ENCODE assay signal across 29 mouse cellular contexts in genomic region chr1:165994279-165994678, GRCm38 (mm10). TPM values are rescaled to one million over a fixed set of nuclear protein-coding genes. Genes with fewer than 3 reads are reported as not detected.
DNase-seq lines count a peak whose midpoint lies in the region; ATAC-seq lines count a peak whose summit lies in the region.
"Had no signal": no experiment of that assay in that cellular context is flagged by ENCODE, and none has a peak within 500 bp of the region (broad histone marks: within the 10 kb centered on the region; RNA-seq: fewer than 3 reads in every experiment).

No protein-coding gene starts in this region.

- peaks cover 2 to 49% of the 10 kb centered on the region in 2 experiments; a peak in 3 of 4 replicates for H3K4me1 ChIP-seq in heart, embryonic 14.5 days (ENCODE audit: control insufficient read depth in 2 of 2, insufficient read depth in 2 of 2, low read length in 2 of 2)
- H3K4me1 ChIP-seq in liver, embryonic 12.5 days = peaks cover 52% of the 10 kb centered on the region
- H3K4me1 ChIP-seq in liver, embryonic 13.5 days (replicated peaks) = peaks cover 52% of the 10 kb centered on the region
- no peaks in the 10 kb centered on the region for H3K4me1 ChIP-seq in intestine, embryonic 16.5 days (ENCODE audit: control insufficient read depth, insufficient read depth, low read length)
- H3K4me1 ChIP-seq: intestine, embryonic 15.5 days had no signal

- H3K4me3 ChIP-seq in heart, embryonic 14.5 days (ENCODE audit: control insufficient read depth in 1 of 2, insufficient read depth in 1 of 2, low read depth in 1 of 2, low read length in 2 of 2) = no peak overlapping the region
- no peak overlapping the region for H3K4me3 ChIP-seq in liver, embryonic 12.5 days
- H3K4me3 ChIP-seq in liver, embryonic 13.5 days (replicated peaks) = no peak overlapping the region
- H3K4me3 ChIP-seq in intestine, embryonic 16.5 days (ENCODE audit: low read length) = no peak overlapping the region
- H3K4me3 ChIP-seq: embryonic facial prominence, embryonic 12.5 days; hindbrain, embryonic 12.5 days; intestine, embryonic 15.5 days had no signal

- peak overlapping the region; percentile 16; the same call in 1 of the 2 replicates for H3K4me2 ChIP-seq in heart, embryonic 14.5 days (ENCODE audit: low read length)
- no peak overlapping the region for H3K4me2 ChIP-seq in liver, embryonic 12.5 days
- H3K4me2 ChIP-seq in liver, embryonic 13.5 days = no peak overlapping the region
- no peak overlapping the region for H3K4me2 ChIP-seq in intestine, embryonic 16.5 days (ENCODE audit: low read depth, low read length)
- H3K4me2 ChIP-seq: embryonic facial prominence, embryonic 12.5 days; hindbrain, embryonic 12.5 days; intestine, embryonic 15.5 days had no signal

- H3K27me3 ChIP-seq in heart, embryonic 14.5 days (ENCODE audit: control insufficient read depth, insufficient read depth, low read length) = no peaks in the 10 kb centered on the region
- H3K27me3 ChIP-seq in liver, embryonic 12.5 days (replicated peaks) = no peaks in the 10 kb centered on the region
- H3K27me3 ChIP-seq in liver, embryonic 13.5 days = no peaks in the 10 kb centered on the region
- H3K27me3 ChIP-seq in intestine, embryonic 16.5 days (replicated peaks; ENCODE audit: control insufficient read depth, insufficient read depth, low read length) = no peaks in the 10 kb centered on the region
- H3K27me3 ChIP-seq: embryonic facial prominence, embryonic 12.5 days; hindbrain, embryonic 12.5 days; intestine, embryonic 15.5 days had no signal

- H3K9me3 ChIP-seq in heart, embryonic 14.5 days (ENCODE audit: control insufficient read depth, low read length) = no peaks in the 10 kb centered on the region
- H3K9me3 ChIP-seq in liver, embryonic 12.5 days (replicated peaks) = no peaks in the 10 kb centered on the region
- H3K9me3 ChIP-seq in liver, embryonic 13.5 days (replicated peaks) = no peaks in the 10 kb centered on the region
- H3K9me3 ChIP-seq in intestine, embryonic 16.5 days (ENCODE audit: control insufficient read depth, low read length) = no peaks in the 10 kb centered on the region
- H3K9me3 ChIP-seq: embryonic facial prominence, embryonic 12.5 days; hindbrain, embryonic 12.5 days; intestine, embryonic 15.5 days had no signal

- H3K9ac ChIP-seq in heart, embryonic 14.5 days (ENCODE audit: low read length) = 0 out of 2 replicates have a peak overlapping the region, but pooled peaks have one; percentile 38
- H3K9ac ChIP-seq in liver, embryonic 12.5 days = no peak overlapping the region
- peak overlapping the region; percentile 17; the same call in 1 of the 2 replicates for H3K9ac ChIP-seq in liver, embryonic 13.5 days
- H3K9ac ChIP-seq in intestine, embryonic 16.5 days (ENCODE audit: low read depth, low read length) = no peak overlapping the region
- H3K9ac ChIP-seq: embryonic facial prominence, embryonic 12.5 days; hindbrain, embryonic 12.5 days; intestine, embryonic 15.5 days had no signal

- H3K27ac ChIP-seq in heart, embryonic 14.5 days (replicated peaks in 1 of 2; ENCODE audit: control insufficient read depth in 1 of 2, insufficient read depth in 1 of 2, low read depth in 2 of 2, low read length in 2 of 2) = peak overlapping the region in 1 of 2 experiments; percentile 41; a peak in 1 of 4 replicates
- no peak overlapping the region for H3K27ac ChIP-seq in liver, embryonic 12.5 days
- H3K27ac ChIP-seq in liver, embryonic 13.5 days = no peak overlapping the region
- H3K27ac ChIP-seq in intestine, embryonic 16.5 days (ENCODE audit: low read length) = no peak overlapping the region
- H3K27ac ChIP-seq: embryonic facial prominence, embryonic 12.5 days; hindbrain, embryonic 12.5 days; hindbrain, postnatal 0 days; intestine, embryonic 15.5 days had no signal

- ATAC-seq in heart, embryonic 14.5 days (ENCODE audit: insufficient number of reproducible peaks, insufficient read depth, low FRiP score, low read depth) = no peak
- 0 out of 2 replicates have a peak, but pooled peaks have one; percentile 27 for ATAC-seq in liver, embryonic 12.5 days
- ATAC-seq in liver, embryonic 13.5 days (ENCODE audit: low read depth) = peak; percentile 39
- no peak for ATAC-seq in intestine, embryonic 16.5 days
- ATAC-seq: forebrain, embryonic 14.5 days; hindbrain, postnatal 0 days; intestine, embryonic 15.5 days; lung, postnatal 0 days had no signal

- whole genome bisulfite sequencing in heart, embryonic 14.5 days = 50% methylated on average over 1 of the region's 1 CpGs
- WGBS in liver, embryonic 12.5 days (ENCODE audit: insufficient replicate concordance) = 0% methylated on average over 1 of the region's 1 CpGs
- 20% methylated on average over 1 of the region's 1 CpGs for WGBS in liver, embryonic 13.5 days (ENCODE audit: insufficient replicate concordance)
- WGBS in intestine, embryonic 16.5 days = 69% methylated on average over 1 of the region's 1 CpGs

- no peak for DNase-seq in heart, adult 18-20 months
- DNase-seq in liver = no peak
- no peak for DNase-seq in liver, embryonic 13.5 days
- no peak for DNase-seq in adrenal gland, postnatal 14 days
- DNase-seq: adrenal gland, postnatal 25 days; cerebellum, adult 11-12 months; cerebellum, adult 9-11 months; embryo, embryonic 11 days; gastrocnemius, postnatal 25 days; heart, postnatal 36 days; kidney, adult 9 months; kidney, postnatal 10 days; layer of hippocampus, postnatal 36 days; left cerebral cortex, postnatal 4 days; lung, adult 18-20 months; lung, postnatal 4 days; midbrain, embryonic 14.5 days; retina, postnatal 1 day; right cerebral cortex, postnatal 14 days; thymus, postnatal 14 days had no signal

- no peaks in the 10 kb centered on the region for H3K36me3 ChIP-seq in heart, embryonic 14.5 days (ENCODE audit: control insufficient read depth, insufficient read depth, low read length)
- 0 out of 2 replicates have a peak, but pooled peaks cover 2% of the 10 kb centered on the region for H3K36me3 ChIP-seq in liver, embryonic 12.5 days
- no peaks in the 10 kb centered on the region for H3K36me3 ChIP-seq in liver, embryonic 13.5 days
- H3K36me3 ChIP-seq in intestine, embryonic 16.5 days (ENCODE audit: control insufficient read depth, insufficient read depth, low read length) = no peaks in the 10 kb centered on the region
- H3K36me3 ChIP-seq: embryonic facial prominence, embryonic 12.5 days; hindbrain, embryonic 12.5 days; intestine, embryonic 15.5 days had no signal

RNA-seq across cellular contexts. Expression of gene Pou2f1, which starts 8.2 kb away (rescaled TPM):
- polyA plus RNA-seq in heart, embryonic 14.5 days (2014; fragmentation: Nextera tagmentation; extraction: Ambion mirVana) = 10.6 and 12.1 TPM in 2 replicates
- 10 to 100 TPM in 1 of 2 experiments, 1 to 10 TPM in 1; 6.0 to 11.4 TPM for total RNA-seq in heart, adult 18-20 months (2021)
- polyA plus RNA-seq in liver, embryonic 12.5 days (2016; fragmentation: Nextera tagmentation; extraction: Ambion mirVana) = 4.9 and 5.8 TPM in 2 replicates
- 4.3 and 5.5 TPM in 2 replicates for polyA plus RNA-seq in liver, embryonic 13.5 days (2015; fragmentation: Nextera tagmentation; extraction: Ambion mirVana)
- 15.0 and 18.8 TPM in 2 replicates for total RNA-seq in adrenal gland, postnatal 14 days (2021)
- polyA plus RNA-seq in intestine, embryonic 16.5 days (2015; fragmentation: Nextera tagmentation; extraction: Ambion mirVana) = 8.3 and 8.4 TPM in 2 replicates

Comparison
In these comparisons a context has a peak if more than half of its experiments do, and no peak if none do; other contexts are left out.
1. H3K9ac ChIP-seq: peak in heart, embryonic 14.5 days (single experiment) and liver, embryonic 13.5 days (single experiment); none in liver, embryonic 12.5 days (single experiment) and intestine, embryonic 16.5 days (single experiment).
2. ATAC-seq: peak in liver, embryonic 12.5 days (single experiment) and liver, embryonic 13.5 days (single experiment); none in heart, embryonic 14.5 days (single experiment) and intestine, embryonic 16.5 days (single experiment).